Mouse (Mus musculus) midbrain, embryonic 15.5 days (tissue): ENCODE data around the gene Lmf1. TPM values are rescaled to one million over a fixed set of nuclear protein-coding genes. Genes with fewer than 3 reads are reported as not detected.

Experiments
- ATAC-seq: fragments of 200-750 bp; cut with Nextera tagmentation; replicated peaks from 2 replicates; pipeline ENCODE4 v1.8.0; 2017; ENCODE audit warnings: moderate TSS enrichment
- H3K27ac ChIP-seq: fragments of 300-500 bp; sonication (generic); 2 replicates; pipeline ENCODE4 v1.5.1; 2015; ENCODE audit warnings: mild to moderate bottlenecking, inconsistent platforms
- H3K27me3 ChIP-seq: fragments of 300-500 bp; sonication (generic); replicated peaks from 2 replicates; pipeline ENCODE4 v1.6.1; 2015; ENCODE audit warnings: inconsistent platforms
- H3K36me3 ChIP-seq: fragments of 300-500 bp; sonication (generic); replicated peaks from 2 replicates; pipeline ENCODE4 v1.6.1; 2015; ENCODE audit warnings: inconsistent platforms
- H3K4me1 ChIP-seq: fragments of 300-500 bp; sonication (generic); 2 replicates; pipeline ENCODE4 v1.6.1; 2015; ENCODE audit warnings: inconsistent platforms
- H3K4me2 ChIP-seq: fragments of 300-500 bp; sonication (generic); 2 replicates; pipeline ENCODE4 v1.6.1; 2015; ENCODE audit warnings: inconsistent platforms, mild to moderate bottlenecking, moderate library complexity
- H3K4me3 ChIP-seq: fragments of 300-500 bp; sonication (generic); 2 replicates; pipeline ENCODE4 v1.5.1; 2015; ENCODE audit warnings: mild to moderate bottlenecking, inconsistent platforms
- H3K9ac ChIP-seq: fragments of 300-500 bp; sonication (generic); 2 replicates; pipeline ENCODE4 v1.6.1; 2015; ENCODE audit warnings: mild to moderate bottlenecking, inconsistent platforms
- H3K9me3 ChIP-seq: fragments of 300-500 bp; sonication (generic); 2 replicates; pipeline ENCODE4 v1.6.1; 2016; ENCODE audit warnings: inconsistent platforms
- WGBS: fragments of 180-500 bp; shearing (Covaris S2); methylation state at CpG from one replicate; pipeline ENCODE4 v1.1.7; 2015; ENCODE audit warnings: mixed read lengths; 5-methylcytosine and 5-hydroxymethylcytosine counted together
- polyA plus RNA-seq: library from polyadenylated mRNA; unstranded; fragments of >200 nt; fragmentation: Nextera tagmentation; extraction: Ambion mirVana; gene quantifications from 2 replicates; pipeline ENCODE4 v1.2.1, GENCODE M21; 2015

The Lmf1 gene
- polyA plus RNA-seq, 1 experiment from 2014 or later: 23.2 TPM

DNA sequence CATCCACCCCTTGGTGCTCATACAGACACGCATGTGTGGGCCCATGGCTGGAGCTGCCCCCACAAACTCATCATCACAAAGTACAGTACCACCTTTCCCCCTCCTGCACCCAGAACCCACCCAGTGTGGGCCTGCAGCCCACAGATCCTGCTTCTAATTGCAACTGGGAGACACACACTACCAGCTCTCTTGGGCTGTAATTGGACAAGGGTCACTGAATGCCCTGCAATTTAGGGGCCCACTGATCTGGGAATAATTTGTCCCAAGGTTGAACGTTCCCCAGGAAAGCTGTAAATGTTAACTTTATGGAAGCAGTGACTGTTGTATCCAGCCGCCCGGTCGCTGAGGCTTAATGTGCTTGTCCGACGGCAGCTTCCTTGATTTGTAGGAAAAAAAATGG is 59.1 kb downstream of the Lmf1 start:
- Histone ChIP-seq H3K4me2 (no peak overlapping the region), H3K9ac (no peak overlapping the region), H3K4me3 (no peak overlapping the region), H3K9me3 (no peaks in the 10 kb centered on the region), H3K36me3 (no peaks in the 10 kb centered on the region), H3K27ac (no peak overlapping the region), H3K4me1 (peaks cover 14% of the 10 kb centered on the region), H3K27me3 (no peaks in the 10 kb centered on the region)
- 83% methylated on average over 7 of the region's 7 CpGs for WGBS
- ATAC-seq: no peak

DNA sequence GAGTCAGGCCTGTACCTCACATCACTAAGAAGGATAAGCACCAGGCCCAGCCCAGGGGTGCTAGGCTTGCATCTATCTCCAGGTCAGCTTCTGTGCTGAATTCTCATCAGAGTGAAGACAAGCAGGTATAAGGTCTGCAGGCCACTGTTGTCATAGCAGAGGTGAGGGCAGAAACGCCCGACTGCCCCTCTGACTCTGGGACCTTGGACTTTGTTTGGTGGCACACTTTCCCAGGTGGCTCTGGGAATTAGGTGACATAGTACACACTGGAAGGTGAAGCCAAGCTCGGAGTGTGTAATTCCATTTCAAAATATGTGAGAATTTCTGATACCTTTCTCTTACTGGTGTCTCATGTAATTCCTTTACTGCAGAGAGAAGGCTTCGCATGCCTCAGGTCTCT is 59.6 kb downstream of the Lmf1 start:
- Histone ChIP-seq H3K4me2 (no peak overlapping the region), H3K4me1 (peaks cover 19% of the 10 kb centered on the region), H3K27me3 (no peaks in the 10 kb centered on the region), H3K9me3 (no peaks in the 10 kb centered on the region), H3K36me3 (no peaks in the 10 kb centered on the region), H3K9ac (no peak overlapping the region), H3K27ac (no peak overlapping the region), H3K4me3 (no peak overlapping the region)
- 91% methylated on average over 4 of the region's 4 CpGs for WGBS
- no peak for ATAC-seq

DNA sequence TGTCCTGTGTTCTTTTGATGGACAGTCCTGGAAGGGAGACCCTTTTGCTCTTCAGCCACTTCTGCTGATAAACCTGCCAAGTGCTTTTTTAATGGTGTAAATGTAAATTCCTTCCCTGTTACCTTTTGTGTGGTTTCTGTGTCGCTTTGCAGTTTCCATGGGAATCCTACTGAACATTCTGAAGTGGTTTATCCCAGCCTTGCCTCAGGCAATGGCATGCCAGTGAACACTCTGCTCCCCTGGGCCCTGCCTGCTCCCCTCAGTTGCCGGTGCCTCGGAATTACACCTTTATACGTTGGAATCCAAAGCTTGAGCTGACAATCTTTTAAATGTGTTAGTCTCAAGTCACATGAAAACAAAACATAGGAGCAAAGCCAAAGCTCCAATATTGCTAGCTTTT is 62.1 kb downstream of the Lmf1 start:
- ATAC-seq: no peak
- Histone ChIP-seq H3K27ac (peak overlapping the region; percentile 50), H3K9me3 (no peaks in the 10 kb centered on the region), H3K4me1 (peaks cover 27% of the 10 kb centered on the region), H3K4me3 (no peak overlapping the region), H3K36me3 (no peaks in the 10 kb centered on the region), H3K27me3 (no peaks in the 10 kb centered on the region), H3K9ac (no peak overlapping the region), H3K4me2 (no peak overlapping the region)
- WGBS: 35% methylated on average over 4 of the region's 4 CpGs

DNA sequence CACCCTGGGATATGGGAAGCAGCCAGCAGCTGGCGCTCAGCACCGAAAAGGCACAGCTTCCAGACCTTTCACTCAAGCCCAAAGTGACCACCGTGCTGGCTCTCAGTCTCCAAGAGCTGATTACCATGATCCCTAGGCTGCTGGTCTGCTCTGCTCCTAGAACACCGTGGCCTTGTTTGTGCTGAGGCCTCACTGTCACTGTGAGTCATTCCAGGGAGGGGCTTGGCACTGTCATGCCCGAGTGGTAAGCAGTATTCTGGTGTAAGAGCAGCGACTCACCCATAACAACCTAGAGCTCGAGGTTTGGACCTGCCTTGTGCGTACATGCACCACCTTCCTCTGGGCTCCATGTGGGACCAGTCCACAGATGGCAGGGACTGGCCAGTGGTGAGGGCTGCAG is 63.1 kb downstream of the Lmf1 start:
- H3K27ac ChIP-seq: 0 out of 2 replicates have a peak overlapping the region, but pooled peaks have one; percentile 5
- no peak for ATAC-seq
- H3K36me3 ChIP-seq: no peaks in the 10 kb centered on the region
- H3K4me1 ChIP-seq: peaks cover 27% of the 10 kb centered on the region
- H3K9me3 ChIP-seq: no peaks in the 10 kb centered on the region
- no peak overlapping the region for H3K4me3 ChIP-seq
- H3K4me2 ChIP-seq: no peak overlapping the region
- 71% methylated on average over 8 of the region's 8 CpGs for WGBS
- H3K27me3 ChIP-seq: no peaks in the 10 kb centered on the region
- no peak overlapping the region for H3K9ac ChIP-seq

DNA sequence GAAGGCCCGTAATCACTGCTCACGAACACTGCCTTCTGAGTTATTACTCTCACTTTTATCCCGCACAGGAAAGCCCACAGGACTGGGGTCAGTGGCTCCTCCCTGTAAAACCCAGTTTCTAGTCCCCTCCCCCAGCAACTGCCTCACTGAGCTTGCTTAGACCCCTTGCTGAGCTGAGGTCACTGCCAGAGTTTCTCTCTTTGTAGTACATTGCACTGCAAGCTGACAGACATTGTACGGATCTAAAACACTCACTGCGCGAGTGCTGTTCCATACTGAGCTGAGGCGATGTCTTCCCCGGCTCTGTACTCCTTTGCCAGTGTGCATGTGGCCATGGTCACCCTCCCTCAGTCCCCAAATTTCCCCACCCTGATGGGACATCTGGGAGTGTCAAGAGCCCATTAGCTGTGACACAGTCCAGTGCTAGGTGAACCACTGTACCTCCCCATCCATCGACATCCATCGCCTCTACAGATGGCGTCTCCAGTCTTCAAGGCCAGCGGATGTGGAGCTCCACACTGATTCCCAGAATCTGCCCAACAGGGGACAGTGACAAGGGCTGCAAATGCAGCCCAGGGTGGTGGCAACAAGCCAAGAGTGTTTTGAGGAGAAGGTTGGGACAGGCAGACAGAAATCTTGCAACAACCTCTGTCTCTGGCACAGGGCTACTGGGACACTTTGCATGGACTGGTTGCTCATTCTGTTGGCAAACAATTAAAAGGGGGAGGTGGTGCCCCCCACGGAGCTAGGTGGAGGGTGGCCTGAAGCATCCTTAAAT is 64.8 kb downstream of the Lmf1 start:
- no peak overlapping the region for H3K4me3 ChIP-seq
- no peak overlapping the region for H3K9ac ChIP-seq
- 0 out of 2 replicates have a peak, but pooled peaks have one; percentile 37 for ATAC-seq
- H3K4me1 ChIP-seq: peaks cover 27% of the 10 kb centered on the region
- WGBS: 50% methylated on average over 13 of the region's 13 CpGs
- no peak overlapping the region for H3K4me2 ChIP-seq
- H3K27me3 ChIP-seq: no peaks in the 10 kb centered on the region
- 0 out of 2 replicates have a peak, but pooled peaks cover 3% of the 10 kb centered on the region for H3K36me3 ChIP-seq
- H3K9me3 ChIP-seq: no peaks in the 10 kb centered on the region
- no peak overlapping the region for H3K27ac ChIP-seq

DNA sequence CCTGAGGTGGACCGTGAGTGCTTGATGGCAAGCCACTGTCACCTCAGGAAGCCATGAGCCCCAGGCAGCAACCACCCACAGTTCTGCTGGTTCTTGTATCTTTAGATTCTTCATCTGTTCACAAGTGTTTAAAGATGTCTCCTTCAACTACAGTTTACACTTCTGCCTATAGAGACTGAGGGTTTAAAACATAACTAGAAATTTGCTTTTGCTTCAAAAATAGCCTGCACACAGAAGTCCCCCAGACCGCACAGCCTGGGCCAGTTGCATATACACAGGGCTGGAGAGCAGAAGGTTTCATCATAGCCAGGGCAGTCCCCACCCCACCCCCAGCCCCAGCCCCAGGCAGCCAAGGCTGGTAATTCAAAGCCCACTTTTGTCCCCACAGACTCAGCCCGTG is 65.9 kb downstream of the Lmf1 start:
- no peaks in the 10 kb centered on the region for H3K9me3 ChIP-seq
- WGBS: 92% methylated on average over 3 of the region's 3 CpGs

DNA sequence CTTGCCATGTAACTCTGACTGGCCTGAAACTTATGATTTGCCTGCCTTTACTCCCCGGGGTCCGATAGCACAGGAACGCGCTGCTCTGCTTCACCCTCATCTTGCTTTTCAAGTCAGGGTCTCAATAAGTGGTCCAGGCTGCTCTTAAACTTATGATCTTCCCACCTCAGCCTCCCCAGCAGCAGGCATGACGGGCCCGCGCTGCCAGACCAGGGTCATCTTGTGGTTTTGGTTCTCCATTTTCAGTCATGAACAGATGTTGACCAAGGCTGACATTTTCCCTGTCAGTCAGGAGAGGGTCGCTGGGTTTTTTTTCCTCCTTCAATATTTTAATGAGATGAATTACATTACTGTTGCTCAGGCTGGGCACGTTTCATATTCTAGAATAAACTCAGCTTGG is 66.8 kb downstream of the Lmf1 start:
- Histone ChIP-seq H3K4me2 (no peak overlapping the region), H3K4me1 (peaks cover 24% of the 10 kb centered on the region), H3K4me3 (no peak overlapping the region), H3K9me3 (no peaks in the 10 kb centered on the region), H3K27me3 (no peaks in the 10 kb centered on the region), H3K36me3 (0 out of 2 replicates have a peak, but pooled peaks cover 3% of the 10 kb centered on the region), H3K9ac (no peak overlapping the region), H3K27ac (no peak overlapping the region)
- ATAC-seq: no peak
- 87% methylated on average over 9 of the region's 9 CpGs for WGBS

More for the DNA sequence above, 65.9 kb downstream of the Lmf1 start:
- Histone ChIP-seq H3K36me3 (0 out of 2 replicates have a peak, but pooled peaks cover 3% of the 10 kb centered on the region), H3K9ac (no peak overlapping the region), H3K4me1 (peaks cover 27% of the 10 kb centered on the region), H3K4me3 (no peak overlapping the region), H3K27me3 (no peaks in the 10 kb centered on the region), H3K27ac (no peak overlapping the region), H3K4me2 (no peak overlapping the region)
- no peak for ATAC-seq

DNA sequence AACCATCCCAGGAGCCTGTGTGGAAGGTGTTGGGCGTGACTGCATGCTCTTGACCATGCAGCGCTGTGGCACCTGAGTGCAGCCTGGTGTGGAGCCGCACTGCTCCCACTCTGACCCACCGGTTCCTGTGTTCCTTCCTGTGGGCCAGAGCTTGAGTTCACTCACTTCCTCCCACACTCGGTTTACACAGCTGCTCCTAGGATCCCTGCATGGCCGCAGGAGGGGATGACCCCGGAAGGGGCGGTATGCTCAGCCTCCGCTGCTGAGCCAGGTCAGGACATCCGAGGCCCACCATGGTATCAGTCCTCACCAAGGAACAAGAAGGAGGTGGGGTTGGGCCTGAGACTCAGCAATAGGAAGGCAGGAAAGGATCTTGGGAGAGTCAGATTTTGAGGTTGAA is 69.0 kb downstream of the Lmf1 start:
- Histone ChIP-seq H3K9ac (no peak overlapping the region), H3K4me1 (peaks cover 13% of the 10 kb centered on the region), H3K27me3 (no peaks in the 10 kb centered on the region), H3K9me3 (no peaks in the 10 kb centered on the region), H3K27ac (no peak overlapping the region), H3K36me3 (0 out of 2 replicates have a peak, but pooled peaks cover 3% of the 10 kb centered on the region), H3K4me3 (no peak overlapping the region), H3K4me2 (no peak overlapping the region)
- 88% methylated on average over 10 of the region's 10 CpGs for WGBS
- no peak for ATAC-seq

DNA sequence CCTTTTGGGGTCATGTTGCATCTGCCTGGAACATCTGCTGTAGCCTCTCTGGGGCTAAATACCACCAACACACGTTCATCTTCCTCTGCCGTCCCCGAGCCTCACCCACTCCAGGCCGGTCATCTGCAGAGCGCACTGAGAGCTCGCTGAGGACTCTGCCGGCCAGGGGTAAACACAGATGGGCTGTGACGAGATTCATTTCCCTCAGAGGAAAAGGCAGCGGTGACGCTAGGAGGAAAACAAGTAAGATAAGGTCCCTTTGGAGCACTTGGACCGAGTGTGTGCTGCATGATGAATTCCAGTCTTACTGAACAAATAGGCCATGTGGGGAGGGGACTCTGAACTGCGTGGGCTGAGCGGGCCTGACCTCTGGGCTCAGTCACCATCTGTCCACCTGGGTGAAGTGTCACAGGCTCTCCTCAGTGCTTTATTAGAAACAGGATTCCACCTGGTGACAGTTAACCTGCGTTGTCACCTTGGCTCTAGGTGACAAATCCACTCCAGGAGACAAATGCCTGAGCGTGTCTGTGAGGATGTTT is 69.9 kb downstream of the Lmf1 start:
- Histone ChIP-seq H3K27ac (no peak overlapping the region), H3K4me3 (no peak overlapping the region)
- 86% methylated on average over 15 of the region's 15 CpGs for WGBS

DNA sequence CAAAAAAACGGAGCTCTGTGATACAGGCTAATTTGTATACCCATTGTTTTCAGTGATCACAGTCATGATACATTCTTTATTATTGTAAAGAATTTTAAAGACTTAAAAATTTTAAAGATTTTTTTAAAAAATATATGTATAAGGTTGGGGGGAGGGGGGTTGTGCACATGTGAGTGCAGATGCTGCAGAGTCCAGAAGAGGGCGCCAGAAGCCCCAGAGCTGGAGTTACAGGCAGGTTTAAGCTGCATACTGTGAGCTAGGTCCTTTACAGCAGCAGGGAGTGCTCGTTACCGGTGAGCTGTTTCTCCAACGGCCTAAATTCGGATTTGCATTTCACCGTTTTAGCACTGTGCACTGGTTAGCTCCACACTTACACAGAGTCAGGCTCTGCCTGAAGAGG is 71.8 kb downstream of the Lmf1 start:
- H3K9me3 ChIP-seq: no peaks in the 10 kb centered on the region
- no peak for ATAC-seq
- H3K4me1 ChIP-seq: no peaks in the 10 kb centered on the region
- H3K36me3 ChIP-seq: 0 out of 2 replicates have a peak, but pooled peaks cover 3% of the 10 kb centered on the region
- H3K27me3 ChIP-seq: no peaks in the 10 kb centered on the region
- no peak overlapping the region for H3K4me3 ChIP-seq
- no peak overlapping the region for H3K4me2 ChIP-seq
- H3K9ac ChIP-seq: no peak overlapping the region
- no peak overlapping the region for H3K27ac ChIP-seq
- WGBS: 89% methylated on average over 7 of the region's 7 CpGs

More for the DNA sequence above, 69.9 kb downstream of the Lmf1 start:
- Histone ChIP-seq H3K4me1 (peaks cover 5% of the 10 kb centered on the region), H3K9me3 (no peaks in the 10 kb centered on the region), H3K27me3 (no peaks in the 10 kb centered on the region), H3K4me2 (no peak overlapping the region), H3K9ac (no peak overlapping the region), H3K36me3 (0 out of 2 replicates have a peak, but pooled peaks cover 3% of the 10 kb centered on the region)
- ATAC-seq: no peak

DNA sequence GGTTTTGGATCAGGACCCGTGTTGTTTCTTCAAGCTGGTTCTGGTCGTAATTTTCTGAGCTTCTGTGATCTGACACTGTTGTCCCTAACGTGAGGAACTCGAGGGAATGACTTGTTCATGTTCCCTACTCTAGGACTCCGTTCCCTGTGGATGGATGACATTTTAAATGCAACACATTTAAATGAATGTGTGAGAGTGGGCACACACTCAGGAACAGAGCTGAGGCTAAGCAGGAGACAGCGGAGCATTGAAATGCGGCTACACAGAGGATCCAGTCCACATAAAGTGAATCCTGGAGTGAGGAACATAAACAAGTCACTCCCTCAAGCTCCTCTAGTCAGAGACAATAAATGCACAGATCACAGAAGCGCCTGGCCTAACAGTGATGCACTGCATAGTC is 73.4 kb downstream of the Lmf1 start:
- Histone ChIP-seq H3K27ac (no peak overlapping the region), H3K4me1 (no peaks in the 10 kb centered on the region), H3K9ac (no peak overlapping the region), H3K27me3 (no peaks in the 10 kb centered on the region), H3K36me3 (0 out of 2 replicates have a peak, but pooled peaks cover 3% of the 10 kb centered on the region), H3K4me3 (no peak overlapping the region), H3K9me3 (no peaks in the 10 kb centered on the region), H3K4me2 (no peak overlapping the region)
- 86% methylated on average over 8 of the region's 8 CpGs for whole genome bisulfite sequencing
- ATAC-seq: no peak

DNA sequence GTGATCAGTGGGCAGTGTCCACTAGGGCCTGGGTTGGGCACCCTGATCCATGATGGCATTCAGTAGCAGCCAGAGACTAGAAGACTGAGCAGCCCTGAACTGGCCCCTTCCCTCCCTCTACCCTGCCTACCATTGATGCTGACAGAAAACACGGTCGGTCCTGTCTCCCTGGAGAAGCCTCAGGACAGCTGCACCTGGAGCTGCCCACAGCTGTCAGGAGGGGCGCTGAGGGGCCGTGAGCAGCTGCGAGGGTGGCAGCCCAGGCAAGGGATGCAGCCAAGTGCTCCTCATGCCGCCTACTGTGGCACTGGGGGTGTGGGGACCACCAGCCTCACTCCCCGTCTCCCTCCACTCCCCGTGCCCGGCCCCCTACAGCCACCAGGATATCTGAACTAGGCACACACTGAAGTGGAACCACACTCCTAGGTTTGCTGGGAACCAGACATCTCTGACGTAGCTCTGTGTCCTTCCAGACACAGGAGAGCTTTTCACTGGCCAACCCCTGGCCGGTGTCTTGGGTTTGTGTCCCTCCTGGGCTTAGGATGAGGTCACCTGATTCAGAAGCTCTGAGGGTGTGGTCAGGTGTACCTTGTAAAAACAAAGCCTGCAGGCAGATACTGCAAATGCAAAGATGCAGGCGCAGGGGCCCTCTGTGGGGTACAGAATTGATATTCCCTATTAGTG is 77.4 kb downstream of the Lmf1 start:
- Histone ChIP-seq H3K4me1 (no peaks in the 10 kb centered on the region), H3K27me3 (no peaks in the 10 kb centered on the region), H3K36me3 (no peaks in the 10 kb centered on the region), H3K4me2 (no peak overlapping the region), H3K9ac (no peak overlapping the region), H3K27ac (no peak overlapping the region), H3K4me3 (no peak overlapping the region), H3K9me3 (no peaks in the 10 kb centered on the region)
- ATAC-seq: no peak
- WGBS: 71% methylated on average over 12 of the region's 12 CpGs
